Mouse (Mus musculus) ovary, adult 18-20 months (tissue): ENCODE results near the gene Rpgr.

Experiments
- DNase-seq: peaks from one replicate; pipeline ENCODE4 v3.0.0; 2022; ENCODE audit warnings: low spot score, mixed read lengths

Rpgr gene

DNA sequence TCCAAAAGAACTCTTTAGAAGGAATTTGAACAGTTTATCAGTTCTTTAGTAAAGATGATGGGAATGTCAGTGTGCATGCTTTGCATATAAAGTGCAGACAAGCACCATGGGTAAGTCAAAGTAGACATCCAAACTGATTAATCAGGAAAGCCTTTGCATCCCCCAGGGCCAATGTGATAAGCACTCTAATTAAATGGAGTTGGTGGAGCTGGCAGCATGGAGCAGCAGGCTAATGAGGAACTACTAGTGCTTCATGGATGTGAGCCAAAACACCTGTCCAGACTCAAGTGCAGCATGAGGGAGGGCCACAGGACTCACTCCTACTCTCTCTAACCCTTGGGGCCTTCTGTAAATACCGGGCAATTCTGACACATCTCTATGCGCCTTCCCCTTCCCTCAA lies 145.2 kb downstream of the Rpgr start:
- DNase-seq, result no peak

DNA sequence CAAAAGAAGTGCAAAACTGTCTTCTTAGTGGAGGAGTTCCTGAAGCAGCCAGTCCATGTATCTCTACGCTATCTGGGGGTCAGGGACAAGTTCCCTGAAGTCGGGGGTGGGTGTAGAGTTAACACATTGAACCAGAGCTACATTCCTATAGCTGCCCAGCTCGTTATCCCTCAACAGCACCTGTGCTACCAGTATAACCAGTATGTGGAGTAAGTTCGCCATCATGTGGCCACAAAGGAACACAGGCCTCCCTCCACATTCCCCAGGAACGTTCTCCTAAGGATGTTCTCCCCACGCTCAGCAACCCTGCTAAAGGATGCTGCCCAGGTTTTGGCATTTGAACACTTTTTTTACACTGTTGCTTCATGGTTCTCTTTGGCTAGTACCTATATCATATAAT lies 146.0 kb downstream of the Rpgr start:
- DNase-seq, result no peak

DNA sequence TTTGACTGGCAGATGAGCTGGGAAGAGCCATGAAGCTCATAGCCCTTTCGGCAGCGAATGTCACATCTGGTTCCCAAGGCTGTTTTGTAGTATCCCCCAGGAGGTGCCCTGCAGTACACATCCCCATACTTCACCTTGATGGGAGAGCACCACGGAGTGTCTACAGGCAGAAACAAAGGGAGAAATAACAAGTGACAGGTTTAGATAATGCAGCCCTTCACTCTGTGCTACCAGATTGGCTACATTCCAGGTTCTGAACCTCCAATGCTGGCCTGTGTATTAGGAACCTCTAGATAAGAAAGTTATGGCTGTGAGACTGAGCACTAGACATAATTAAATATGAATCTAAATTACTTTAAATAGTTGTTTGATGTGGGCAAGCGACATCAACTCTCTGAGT lies 147.3 kb downstream of the Rpgr start:
- no peak for DNase-seq

DNA sequence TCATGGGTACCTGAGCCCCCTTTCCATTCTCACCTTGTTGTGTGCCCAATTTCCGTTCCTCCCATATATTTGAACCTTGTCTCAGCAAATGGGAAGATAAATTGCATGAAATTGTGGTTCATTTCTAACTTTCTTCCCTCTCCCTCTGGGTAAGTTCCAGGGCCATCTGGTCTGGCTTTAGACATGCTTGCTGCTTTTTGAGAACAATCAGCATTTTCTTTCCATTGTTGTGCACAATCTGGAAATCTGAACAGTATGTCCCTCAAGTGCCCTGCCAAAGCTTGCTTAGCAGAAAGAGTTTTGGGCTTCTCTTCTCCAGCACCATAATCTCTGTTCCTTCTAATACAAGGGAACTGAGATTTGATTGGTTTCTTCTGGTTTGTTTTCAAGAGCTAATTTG lies 152.9 kb downstream of the Rpgr start:
- no peak for DNase-seq

DNA sequence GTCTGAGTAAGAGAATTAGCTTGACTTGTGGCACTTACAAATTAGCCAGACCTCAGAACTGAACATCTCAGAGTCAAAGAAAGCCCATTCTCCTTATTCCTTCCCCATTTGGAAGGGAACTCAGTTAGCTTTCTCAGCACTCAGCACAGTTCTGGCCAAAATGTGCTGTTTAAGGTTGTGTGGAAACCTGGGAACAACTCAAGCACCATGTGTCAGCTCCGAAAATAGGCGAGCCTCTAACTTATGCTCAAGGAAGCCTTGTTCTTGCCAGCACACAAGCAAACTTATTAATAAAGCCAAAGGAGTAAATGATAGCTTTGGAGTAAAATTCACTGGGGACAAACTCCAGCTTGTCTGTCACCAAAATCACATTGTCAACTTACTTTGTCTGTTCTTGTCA lies 153.4 kb downstream of the Rpgr start:
- no peak for DNase-seq

DNA sequence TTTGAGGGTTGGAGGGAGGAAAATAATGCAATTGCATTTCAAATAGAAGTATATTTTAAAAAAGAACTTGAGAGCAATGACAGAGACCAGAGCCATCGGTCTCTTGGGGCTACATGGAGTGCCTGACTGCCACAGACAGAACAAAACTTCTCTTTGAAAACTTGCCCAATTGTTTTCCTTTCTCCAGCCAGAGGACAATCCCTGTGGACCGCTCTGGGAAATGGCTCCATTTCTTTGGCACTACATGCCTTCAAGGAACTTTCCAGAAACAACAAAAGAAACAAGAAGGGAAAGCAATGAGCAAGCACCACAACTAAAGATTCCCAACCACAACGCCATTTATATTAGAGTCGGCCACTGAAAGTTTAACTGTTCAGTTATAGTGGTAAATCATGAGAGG lies 154.5 kb downstream of the Rpgr start:
- no peak for DNase-seq

DNA sequence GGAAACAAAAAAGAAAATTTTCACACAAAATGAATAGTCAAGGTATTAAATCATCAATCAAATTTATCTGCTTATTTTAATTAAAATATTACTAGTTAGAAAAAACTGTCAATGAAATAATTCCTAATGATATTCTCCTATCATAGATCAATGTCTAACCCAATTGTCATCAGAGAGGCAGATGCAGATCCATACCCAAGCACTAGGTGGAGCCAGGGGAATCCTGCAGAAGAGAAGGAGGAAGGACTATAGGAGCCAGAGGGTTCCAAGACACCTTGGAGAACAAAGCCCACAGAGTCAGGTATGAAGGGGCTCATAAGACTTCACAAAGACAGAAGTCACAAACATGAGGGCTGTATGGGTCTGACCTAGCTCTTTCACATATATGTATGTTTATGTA lies 182.1 kb downstream of the Rpgr start:
- DNase-seq, result no peak
